Mouse (Mus musculus): ENCODE results near the gene 2900026A02Rik. TPM values are rescaled to one million over a fixed set of nuclear protein-coding genes. Genes with fewer than 3 reads are reported as not detected.

The 2900026A02Rik gene
- polyA plus RNA-seq, 1 experiment = 2.2 TPM

- Histone ChIP-seq H3K4me3 (ENCODE audit: control insufficient read depth, low read depth, low read length) (no peak overlapping the region), H3K27ac (ENCODE audit: control insufficient read depth, insufficient read depth, low read depth, low read length) (no peak overlapping the region), H3K4me1 (ENCODE audit: control insufficient read depth, insufficient read depth, low read length) (no peaks in the 10 kb centered on the region), H3K36me3 (ENCODE audit: control insufficient read depth, insufficient read depth, low read length) (no peaks in the 10 kb centered on the region), H3K27me3 (ENCODE audit: control insufficient read depth, insufficient read depth, low read length) (no peaks in the 10 kb centered on the region)
- TF ChIP-seq POLR2A (IDR thresholded peaks at IDR 0.05; ENCODE audit: control insufficient read depth, low read depth, low read length) (no peak), CTCF (IDR thresholded peaks at IDR 0.05; ENCODE audit: control insufficient read depth, insufficient read depth, insufficient replicate concordance, low read depth, low read length) (no peak)
These were observed 125.6 kb downstream of the 2900026A02Rik start for GRCm38 (mm10) chr5:113095456-113095855.

GRCm38 (mm10) chr5:113092406-113092805 lies 128.6 kb downstream of the 2900026A02Rik start:
- Histone ChIP-seq H3K36me3 (ENCODE audit: control insufficient read depth, insufficient read depth, low read length) (no peaks in the 10 kb centered on the region), H3K27me3 (ENCODE audit: control insufficient read depth, insufficient read depth, low read length) (no peaks in the 10 kb centered on the region), H3K4me3 (ENCODE audit: control insufficient read depth, low read depth, low read length) (no peak overlapping the region), H3K4me1 (ENCODE audit: control insufficient read depth, insufficient read depth, low read length) (no peaks in the 10 kb centered on the region), H3K27ac (ENCODE audit: control insufficient read depth, insufficient read depth, low read depth, low read length) (no peak overlapping the region)
- TF ChIP-seq CTCF (IDR thresholded peaks at IDR 0.05; ENCODE audit: control insufficient read depth, insufficient read depth, insufficient replicate concordance, low read depth, low read length) (no peak), POLR2A (IDR thresholded peaks at IDR 0.05; ENCODE audit: control insufficient read depth, low read depth, low read length) (no peak)

GRCm38 (mm10) chr5:113091162-113091561 lies 129.9 kb downstream of the 2900026A02Rik start:
- Histone ChIP-seq H3K27ac (ENCODE audit: control insufficient read depth, insufficient read depth, low read depth, low read length) (no peak overlapping the region), H3K4me3 (ENCODE audit: control insufficient read depth, low read depth, low read length) (no peak overlapping the region), H3K27me3 (ENCODE audit: control insufficient read depth, insufficient read depth, low read length) (no peaks in the 10 kb centered on the region), H3K4me1 (ENCODE audit: control insufficient read depth, insufficient read depth, low read length) (peaks cover under 1% of the 10 kb centered on the region), H3K36me3 (ENCODE audit: control insufficient read depth, insufficient read depth, low read length) (no peaks in the 10 kb centered on the region)
- peak; percentile 85; the same call in 1 of the 2 replicates for TF ChIP-seq CTCF (IDR thresholded peaks at IDR 0.05; ENCODE audit: control insufficient read depth, insufficient read depth, insufficient replicate concordance, low read depth, low read length)
- TF ChIP-seq POLR2A (IDR thresholded peaks at IDR 0.05; ENCODE audit: control insufficient read depth, low read depth, low read length) = no peak

GRCm38 (mm10) chr5:113090750-113091149 lies 130.3 kb downstream of the 2900026A02Rik start:
- H3K36me3 ChIP-seq (ENCODE audit: control insufficient read depth, insufficient read depth, low read length) = no peaks in the 10 kb centered on the region
- TF ChIP-seq CTCF (IDR thresholded peaks at IDR 0.05; ENCODE audit: control insufficient read depth, insufficient read depth, insufficient replicate concordance, low read depth, low read length) = no peak
- TF ChIP-seq POLR2A (IDR thresholded peaks at IDR 0.05; ENCODE audit: control insufficient read depth, low read depth, low read length) = no peak
- H3K4me1 ChIP-seq (ENCODE audit: control insufficient read depth, insufficient read depth, low read length) = peaks cover 2% of the 10 kb centered on the region
- H3K4me3 ChIP-seq (ENCODE audit: control insufficient read depth, low read depth, low read length) = no peak overlapping the region
- no peaks in the 10 kb centered on the region for H3K27me3 ChIP-seq (ENCODE audit: control insufficient read depth, insufficient read depth, low read length)
- H3K27ac ChIP-seq (ENCODE audit: control insufficient read depth, insufficient read depth, low read depth, low read length) = no peak overlapping the region

GRCm38 (mm10) chr5:113090077-113090690 lies 130.9 kb downstream of the 2900026A02Rik start:
- no peaks in the 10 kb centered on the region for H3K36me3 ChIP-seq (ENCODE audit: control insufficient read depth, insufficient read depth, low read length)
- no peak overlapping the region for H3K4me3 ChIP-seq (ENCODE audit: control insufficient read depth, low read depth, low read length)
- TF ChIP-seq POLR2A (IDR thresholded peaks at IDR 0.05; ENCODE audit: control insufficient read depth, low read depth, low read length) = no peak
- no peak for TF ChIP-seq CTCF (IDR thresholded peaks at IDR 0.05; ENCODE audit: control insufficient read depth, insufficient read depth, insufficient replicate concordance, low read depth, low read length)
- H3K4me1 ChIP-seq (ENCODE audit: control insufficient read depth, insufficient read depth, low read length) = peaks cover 5% of the 10 kb centered on the region
- no peaks in the 10 kb centered on the region for H3K27me3 ChIP-seq (ENCODE audit: control insufficient read depth, insufficient read depth, low read length)
- H3K27ac ChIP-seq (ENCODE audit: control insufficient read depth, insufficient read depth, low read depth, low read length) = no peak overlapping the region

- TF ChIP-seq POLR2A (IDR thresholded peaks at IDR 0.05; ENCODE audit: control insufficient read depth, low read depth, low read length) (no peak), CTCF (IDR thresholded peaks at IDR 0.05; ENCODE audit: control insufficient read depth, insufficient read depth, insufficient replicate concordance, low read depth, low read length) (no peak)
- Histone ChIP-seq H3K27ac (ENCODE audit: control insufficient read depth, insufficient read depth, low read depth, low read length) (no peak overlapping the region), H3K4me1 (ENCODE audit: control insufficient read depth, insufficient read depth, low read length) (peaks cover 10% of the 10 kb centered on the region), H3K36me3 (ENCODE audit: control insufficient read depth, insufficient read depth, low read length) (no peaks in the 10 kb centered on the region), H3K27me3 (ENCODE audit: control insufficient read depth, insufficient read depth, low read length) (no peaks in the 10 kb centered on the region), H3K4me3 (ENCODE audit: control insufficient read depth, low read depth, low read length) (no peak overlapping the region)
These were observed 133.6 kb downstream of the 2900026A02Rik start for GRCm38 (mm10) chr5:113087465-113087864.

- Histone ChIP-seq H3K27me3 (ENCODE audit: control insufficient read depth, insufficient read depth, low read length) (no peaks in the 10 kb centered on the region), H3K4me3 (ENCODE audit: control insufficient read depth, low read depth, low read length) (no peak overlapping the region), H3K36me3 (ENCODE audit: control insufficient read depth, insufficient read depth, low read length) (no peaks in the 10 kb centered on the region), H3K27ac (ENCODE audit: control insufficient read depth, insufficient read depth, low read depth, low read length) (no peak overlapping the region), H3K4me1 (ENCODE audit: control insufficient read depth, insufficient read depth, low read length) (peaks cover 10% of the 10 kb centered on the region)
- TF ChIP-seq POLR2A (IDR thresholded peaks at IDR 0.05; ENCODE audit: control insufficient read depth, low read depth, low read length) (no peak), CTCF (IDR thresholded peaks at IDR 0.05; ENCODE audit: control insufficient read depth, insufficient read depth, insufficient replicate concordance, low read depth, low read length) (no peak)
These were observed 134.0 kb downstream of the 2900026A02Rik start for GRCm38 (mm10) chr5:113086990-113087389.

All from testis, adult 2 months (tissue).